Mouse (Mus musculus): ENCODE data around the gene Zfp3. TPM values are rescaled to one million over a fixed set of nuclear protein-coding genes. Genes with fewer than 3 reads are reported as not detected.
"Not testable (repeated sequence)": the region's sequence is repeated elsewhere in the genome, so short reads cannot be mapped to it uniquely, and the experiment has no call there.

Zfp3 gene
- polyA plus RNA-seq, 2 experiments: 0.64 to 0.85 TPM

DNA sequence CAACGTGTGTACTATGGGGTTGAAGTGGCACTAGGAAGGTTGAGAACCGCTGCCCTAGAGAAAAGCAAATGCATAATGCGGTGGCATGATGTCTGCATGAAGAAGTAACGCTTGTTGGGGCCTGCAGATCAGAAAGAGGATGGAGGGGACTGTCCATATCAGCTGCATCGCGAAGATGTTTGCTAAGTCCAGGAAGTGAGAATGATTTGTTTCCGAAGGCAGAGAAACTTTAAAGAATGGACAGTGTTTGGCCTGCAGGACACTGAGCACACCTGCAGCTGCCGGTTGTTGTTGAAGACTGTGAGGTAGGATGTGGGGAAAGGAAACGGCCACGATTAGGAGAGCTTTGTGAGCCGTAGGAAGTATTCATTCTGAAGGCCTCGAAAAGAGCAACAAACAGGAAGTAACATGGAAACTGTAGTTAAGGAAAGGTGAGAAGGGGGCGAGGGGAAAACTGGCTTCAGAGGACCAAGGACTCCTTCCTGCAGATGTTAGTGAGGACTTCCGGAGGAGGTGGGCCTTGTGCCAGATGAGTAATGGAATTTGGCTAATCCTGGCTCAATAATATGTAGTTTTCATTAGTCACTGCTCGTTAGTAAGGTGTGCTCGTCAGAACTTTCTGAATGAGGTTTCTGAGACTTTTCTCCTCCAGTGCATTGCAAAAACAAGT lies 1.9 kb downstream of the Zfp3 start:
- Histone ChIP-seq H3K36me3 (replicated peaks; ENCODE audit: control insufficient read depth, insufficient read depth, low read depth) (no peaks in the 10 kb centered on the region), H3K4me1 (replicated peaks; ENCODE audit: control insufficient read depth in 2 of 2, insufficient read depth in 2 of 2, low read length in 1 of 2) (peaks cover 0 to 10% of the 10 kb centered on the region in 2 experiments), H3K9me3 (ENCODE audit: control insufficient read depth, low read length) (no peaks in the 10 kb centered on the region), H3K4me3 (ENCODE audit: insufficient read depth in 1 of 2, low read depth in 2 of 2, low read length in 2 of 2) (no peak overlapping the region), H3K27ac (no peak overlapping the region), H3K27me3 (ENCODE audit: control insufficient read depth, insufficient read depth, low read length) (no peaks in the 10 kb centered on the region), H3K9ac (replicated peaks) (no peak overlapping the region), H3K4me2 (ENCODE audit: low read depth) (no peak overlapping the region)
- DNase-seq (ENCODE audit: low read depth in 3 of 3, low spot score in 3 of 3) (no peak), ATAC-seq (ENCODE audit: insufficient read depth) (no peak)
- no peak for TF ChIP-seq EP300 (IDR thresholded peaks at IDR 0.05; ENCODE audit: low read depth)
- 51% methylated on average over 16 of the region's 16 CpGs for WGBS (ENCODE audit: insufficient replicate concordance)

DNA sequence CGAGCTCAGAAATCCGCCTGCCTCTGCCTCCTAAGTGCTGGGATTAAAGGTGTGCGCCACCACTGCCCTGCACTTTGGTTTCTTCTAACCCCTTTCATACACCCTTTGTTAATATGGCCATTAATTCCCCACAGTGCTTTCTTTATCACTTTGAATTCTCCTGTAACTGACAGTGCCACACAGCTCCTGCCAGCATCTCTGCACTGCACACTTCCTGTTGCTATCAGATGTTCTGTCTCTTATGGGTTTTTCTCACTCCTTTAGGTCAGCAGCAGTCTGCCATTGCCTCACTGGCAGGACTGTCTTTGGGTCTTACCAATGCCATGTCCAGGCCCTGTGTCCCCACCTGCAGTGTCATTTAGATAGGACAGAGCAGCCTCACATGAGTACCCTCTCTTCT lies 6.8 kb downstream of the Zfp3 start:
- WGBS (ENCODE audit: insufficient replicate concordance): 53% methylated on average over 3 of the region's 3 CpGs
- ATAC-seq (ENCODE audit: insufficient read depth): no peak

DNA sequence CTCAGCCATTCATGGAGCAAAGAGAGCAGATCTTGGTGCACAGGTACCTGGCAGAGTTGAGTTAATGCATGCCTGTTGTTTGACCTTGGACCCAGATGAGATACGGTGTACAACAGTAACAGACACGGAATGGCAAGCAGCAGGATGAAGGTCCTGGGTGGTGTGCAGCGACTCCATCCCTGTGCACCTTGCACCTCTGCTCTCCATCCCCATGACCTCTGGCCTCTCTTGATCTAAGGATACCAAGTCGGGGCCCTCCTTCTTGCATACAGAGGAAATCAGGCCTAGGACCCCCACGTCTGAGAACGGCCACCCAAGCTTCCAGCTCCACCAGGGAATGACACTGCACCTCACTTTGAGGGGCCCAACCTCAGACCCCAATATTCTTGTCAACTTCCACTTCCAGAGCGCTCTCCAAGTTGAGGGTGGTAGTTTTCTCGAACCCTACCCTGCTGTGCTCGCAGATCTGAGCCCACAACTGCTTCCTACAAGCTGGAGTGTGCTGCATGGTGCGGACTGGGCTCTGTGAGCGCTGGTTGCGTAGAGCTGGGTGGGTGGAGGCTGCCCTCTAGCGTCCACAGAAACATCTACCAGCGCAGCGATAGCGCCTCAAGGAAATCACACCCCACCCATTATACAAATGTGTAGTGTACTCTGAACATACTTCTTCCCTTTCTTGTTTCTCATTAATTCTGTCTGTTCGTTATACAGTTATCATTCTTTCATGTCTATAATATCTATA lies 13.0 kb downstream of the Zfp3 start:
- Histone ChIP-seq H3K27ac (no peak overlapping the region), H3K27me3 (ENCODE audit: control insufficient read depth, insufficient read depth, low read length) (no peaks in the 10 kb centered on the region), H3K9me3 (ENCODE audit: control insufficient read depth, low read length) (no peaks in the 10 kb centered on the region), H3K4me3 (ENCODE audit: insufficient read depth in 1 of 2, low read depth in 2 of 2, low read length in 2 of 2) (no peak overlapping the region), H3K36me3 (replicated peaks; ENCODE audit: control insufficient read depth, insufficient read depth, low read depth) (no peaks in the 10 kb centered on the region), H3K4me1 (replicated peaks; ENCODE audit: control insufficient read depth in 2 of 2, insufficient read depth in 2 of 2, low read length in 1 of 2) (no peaks in the 10 kb centered on the region; a peak in 1 of 4 replicates), H3K9ac (replicated peaks) (no peak overlapping the region), H3K4me2 (ENCODE audit: low read depth) (no peak overlapping the region)
- TF ChIP-seq EP300 (IDR thresholded peaks at IDR 0.05; ENCODE audit: low read depth) (no peak), CTCF (IDR thresholded peaks at IDR 0.05; ENCODE audit: low read depth) (peak; percentile 96)
- WGBS (ENCODE audit: insufficient replicate concordance): 24% methylated on average over 17 of the region's 17 CpGs
- ATAC-seq (ENCODE audit: insufficient read depth) (peak; percentile 47; the same call in 1 of the 2 replicates), DNase-seq (ENCODE audit: low read depth in 3 of 3, low spot score in 3 of 3) (peak; percentile 32 to 47 (median 47))

More for the DNA sequence above, 6.8 kb downstream of the Zfp3 start:
- TF ChIP-seq CTCF (IDR thresholded peaks at IDR 0.05; ENCODE audit: low read depth): no peak
- TF ChIP-seq EP300 (IDR thresholded peaks at IDR 0.05; ENCODE audit: low read depth): no peak
- H3K4me1 ChIP-seq (replicated peaks; ENCODE audit: control insufficient read depth in 2 of 2, insufficient read depth in 2 of 2, low read length in 1 of 2): peaks cover 0 to 4% of the 10 kb centered on the region in 2 experiments; a peak in 3 of 4 replicates
- no peak overlapping the region for H3K4me2 ChIP-seq (ENCODE audit: low read depth)
- no peaks in the 10 kb centered on the region for H3K36me3 ChIP-seq (replicated peaks; ENCODE audit: control insufficient read depth, insufficient read depth, low read depth)
- no peak overlapping the region for H3K9ac ChIP-seq (replicated peaks)
- no peak for DNase-seq (ENCODE audit: low read depth in 3 of 3, low spot score in 3 of 3)
- no peaks in the 10 kb centered on the region for H3K27me3 ChIP-seq (ENCODE audit: control insufficient read depth, insufficient read depth, low read length)
- no peaks in the 10 kb centered on the region for H3K9me3 ChIP-seq (ENCODE audit: control insufficient read depth, low read length)
- H3K4me3 ChIP-seq (ENCODE audit: insufficient read depth in 1 of 2, low read depth in 2 of 2, low read length in 2 of 2): no peak overlapping the region
- no peak overlapping the region for H3K27ac ChIP-seq

DNA sequence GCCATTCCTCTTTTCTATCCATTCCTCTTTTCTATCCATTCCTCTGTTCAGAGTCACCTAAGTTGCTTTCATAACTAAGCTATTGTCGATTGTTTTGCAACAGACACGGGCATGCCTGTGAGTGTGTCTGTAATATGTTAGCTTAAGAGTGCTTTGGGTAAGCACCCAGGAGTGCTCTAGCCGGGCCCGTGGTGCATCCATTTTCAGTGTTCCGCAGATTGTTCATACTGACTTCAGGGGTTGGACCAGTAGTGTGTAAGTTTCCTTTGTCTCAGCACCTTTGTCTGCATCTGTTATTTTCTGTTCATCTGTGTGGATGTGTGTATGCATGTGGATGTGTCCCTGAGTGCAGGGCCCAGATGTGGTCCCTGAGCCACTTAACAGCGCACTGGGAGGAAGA lies 13.6 kb downstream of the Zfp3 start:
- no peaks in the 10 kb centered on the region for H3K27me3 ChIP-seq (ENCODE audit: control insufficient read depth, insufficient read depth, low read length)
- H3K27ac ChIP-seq: no peak overlapping the region
- no peak overlapping the region for H3K4me3 ChIP-seq (ENCODE audit: insufficient read depth in 1 of 2, low read depth in 2 of 2, low read length in 2 of 2)
- H3K9ac ChIP-seq (replicated peaks): no peak overlapping the region
- no peaks in the 10 kb centered on the region for H3K36me3 ChIP-seq (replicated peaks; ENCODE audit: control insufficient read depth, insufficient read depth, low read depth)
- no peak for DNase-seq (ENCODE audit: low read depth in 3 of 3, low spot score in 3 of 3)
- WGBS (ENCODE audit: insufficient replicate concordance): 54% methylated on average over 6 of the region's 6 CpGs
- TF ChIP-seq EP300 (IDR thresholded peaks at IDR 0.05; ENCODE audit: low read depth) (no peak), CTCF (IDR thresholded peaks at IDR 0.05; ENCODE audit: low read depth) (no peak)
- no peaks in the 10 kb centered on the region; a peak in 1 of 4 replicates for H3K4me1 ChIP-seq (replicated peaks; ENCODE audit: control insufficient read depth in 2 of 2, insufficient read depth in 2 of 2, low read length in 1 of 2)
- no peaks in the 10 kb centered on the region for H3K9me3 ChIP-seq (ENCODE audit: control insufficient read depth, low read length)
- ATAC-seq (ENCODE audit: insufficient read depth): no peak
- no peak overlapping the region for H3K4me2 ChIP-seq (ENCODE audit: low read depth)

DNA sequence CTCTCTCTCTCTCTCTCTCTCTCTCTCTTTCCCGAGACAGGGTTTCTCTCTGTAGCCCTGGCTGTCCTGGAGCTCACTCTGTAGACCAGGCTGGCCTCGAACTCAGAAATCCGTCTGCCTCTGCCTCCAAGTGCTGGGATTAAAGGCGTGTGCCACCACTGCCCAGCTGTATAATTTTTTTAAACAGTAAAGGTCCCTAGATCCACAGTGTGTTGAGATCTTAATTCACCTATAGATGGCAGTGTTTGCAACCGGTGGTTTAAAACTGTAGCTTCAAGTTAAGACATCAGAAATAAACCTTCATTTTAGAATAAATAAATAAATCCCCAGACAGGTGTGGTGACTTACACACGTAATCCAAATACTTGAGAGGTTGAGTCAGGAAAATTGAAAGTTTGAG lies 14.0 kb downstream of the Zfp3 start:
- DNase-seq (ENCODE audit: low read depth in 3 of 3, low spot score in 3 of 3): not testable (repeated sequence)

More for the DNA sequence above, 14.0 kb downstream of the Zfp3 start:
- H3K4me1 ChIP-seq (replicated peaks; ENCODE audit: control insufficient read depth in 2 of 2, insufficient read depth in 2 of 2, low read length in 1 of 2); H3K4me3 ChIP-seq (ENCODE audit: insufficient read depth in 1 of 2, low read depth in 2 of 2, low read length in 2 of 2); H3K4me2 ChIP-seq (ENCODE audit: low read depth); H3K9me3 ChIP-seq (ENCODE audit: control insufficient read depth, low read length); H3K27ac ChIP-seq; ATAC-seq (ENCODE audit: insufficient read depth); H3K36me3 ChIP-seq (replicated peaks; ENCODE audit: control insufficient read depth, insufficient read depth, low read depth); H3K9ac ChIP-seq (replicated peaks); H3K27me3 ChIP-seq (ENCODE audit: control insufficient read depth, insufficient read depth, low read length): not testable (repeated sequence)
- TF ChIP-seq CTCF (IDR thresholded peaks at IDR 0.05; ENCODE audit: low read depth): peak; percentile 24; the same call in 1 of the 2 replicates
- WGBS (ENCODE audit: insufficient replicate concordance): 11% methylated on average over 6 of the region's 6 CpGs

Measured in liver, embryonic 14.5 days (tissue).